8 mouse cellular contexts compared by ENCODE assay signal in genomic region chr8:127092383-127093112, GRCm38 (mm10). TPM values are rescaled to one million over a fixed set of nuclear protein-coding genes. Genes with fewer than 3 reads are reported as not detected.
DNase-seq lines count a peak whose midpoint lies in the region; ATAC-seq lines count a peak whose summit lies in the region.

No protein-coding gene starts in this region.

- no peak overlapping the region for H3K4me3 ChIP-seq in embryonic facial prominence, embryonic 12.5 days
- H3K4me3 ChIP-seq in hindbrain, embryonic 13.5 days, result peak overlapping the region; percentile 5; the same call in 1 of the 2 replicates
- peak overlapping the region; percentile 29; the same call in 1 of the 2 replicates for H3K4me3 ChIP-seq in midbrain, embryonic 10.5 days

- DNase-seq in layer of hippocampus, adult 11-12 months (ENCODE audit: low spot score), result peak; percentile 35
- DNase-seq in layer of hippocampus, adult 9-10 months (ENCODE audit: low spot score), result no peak
- no peak for DNase-seq in midbrain, embryonic 10.5 days (ENCODE audit: low spot score)
- no peak for DNase-seq in adrenal gland, postnatal 36 days
- no peak for DNase-seq in layer of hippocampus, postnatal 14 days (ENCODE audit: low spot score in 2 of 2)
- no peak for DNase-seq in urinary bladder, adult 18-20 months (ENCODE audit: low spot score in 2 of 2)

- H3K9me3 ChIP-seq in embryonic facial prominence, embryonic 12.5 days, result no peaks in the 10 kb centered on the region
- no peaks in the 10 kb centered on the region for H3K9me3 ChIP-seq in hindbrain, embryonic 13.5 days
- H3K9me3 ChIP-seq in midbrain, embryonic 10.5 days (replicated peaks), result no peaks in the 10 kb centered on the region

- H3K9ac ChIP-seq in embryonic facial prominence, embryonic 12.5 days, result no peak overlapping the region
- peak overlapping the region; percentile 55 for H3K9ac ChIP-seq in hindbrain, embryonic 13.5 days

- no peaks in the 10 kb centered on the region for H3K36me3 ChIP-seq in embryonic facial prominence, embryonic 12.5 days
- H3K36me3 ChIP-seq in hindbrain, embryonic 13.5 days, result no peaks in the 10 kb centered on the region
- no peaks in the 10 kb centered on the region for H3K36me3 ChIP-seq in midbrain, embryonic 10.5 days

- peak; percentile 62; the same call in 1 of the 2 replicates for ATAC-seq in embryonic facial prominence, embryonic 12.5 days (ENCODE audit: insufficient number of reproducible peaks, insufficient read depth, low FRiP score, low TSS enrichment)
- peak; percentile 78 for ATAC-seq in hindbrain, embryonic 13.5 days (ENCODE audit: low FRiP score)

- peaks cover 53% of the 10 kb centered on the region for H3K4me1 ChIP-seq in embryonic facial prominence, embryonic 12.5 days
- H3K4me1 ChIP-seq in hindbrain, embryonic 13.5 days (replicated peaks), result peaks cover 48% of the 10 kb centered on the region
- H3K4me1 ChIP-seq in midbrain, embryonic 10.5 days, result peaks cover 57% of the 10 kb centered on the region

- H3K4me2 ChIP-seq in embryonic facial prominence, embryonic 12.5 days (replicated peaks), result peak overlapping the region; percentile 24
- H3K4me2 ChIP-seq in hindbrain, embryonic 13.5 days, result peak overlapping the region; percentile 49

- H3K27ac ChIP-seq in embryonic facial prominence, embryonic 12.5 days, result peak overlapping the region; percentile 85
- peak overlapping the region; percentile 86 for H3K27ac ChIP-seq in hindbrain, embryonic 13.5 days
- H3K27ac ChIP-seq in midbrain, embryonic 10.5 days (replicated peaks), result peak overlapping the region; percentile 76

- H3K27me3 ChIP-seq in embryonic facial prominence, embryonic 12.5 days, result no peaks in the 10 kb centered on the region
- H3K27me3 ChIP-seq in hindbrain, embryonic 13.5 days, result no peaks in the 10 kb centered on the region
- H3K27me3 ChIP-seq in midbrain, embryonic 10.5 days (ENCODE audit: low read depth, poor library complexity, severe bottlenecking), result no peaks in the 10 kb centered on the region

- 26% methylated on average over 10 of the region's 10 CpGs for WGBS in embryonic facial prominence, embryonic 12.5 days
- 13% methylated on average over 10 of the region's 10 CpGs for WGBS in hindbrain, embryonic 13.5 days
- WGBS in midbrain, embryonic 10.5 days, result 33% methylated on average over 10 of the region's 10 CpGs

RNA-seq across cellular contexts. Expression of gene Pard3, which starts 28.9 kb away (rescaled TPM):
- 50.6 and 54.3 TPM in 2 replicates for polyA plus RNA-seq in embryonic facial prominence, embryonic 12.5 days (2016; fragmentation: Nextera tagmentation; extraction: Ambion mirVana)
- 20.1 and 22.5 TPM in 2 replicates for polyA plus RNA-seq in hindbrain, embryonic 13.5 days (2015; fragmentation: Nextera tagmentation; extraction: Ambion mirVana)
- 25.1 and 26.1 TPM in 2 replicates for polyA plus RNA-seq in midbrain, embryonic 10.5 days (2016; fragmentation: Nextera tagmentation; extraction: Ambion mirVana)
- total RNA-seq in adrenal gland, postnatal 36 days (2021), result 10 to 100 TPM; 40.4 to 41.3 TPM
- 10 to 100 TPM; 26.0 to 28.4 TPM for total RNA-seq in layer of hippocampus, postnatal 14 days (2021)
